Mouse (Mus musculus) liver, postnatal 0 days (tissue): ENCODE data around the gene Ccnyl1.

Experiments used
- CTCF ChIP-seq: sonication (generic); IDR thresholded peaks from 2 replicates; pipeline ENCODE4 v1.5.1; 2016; ENCODE audit warnings: antibody characterized with exemption, low read depth
- EP300 ChIP-seq: IDR thresholded peaks from 2 replicates; pipeline ENCODE4 v1.6.1; 2016; ENCODE audit warnings: antibody characterized with exemption, low read depth, mild to moderate bottlenecking

DNA sequence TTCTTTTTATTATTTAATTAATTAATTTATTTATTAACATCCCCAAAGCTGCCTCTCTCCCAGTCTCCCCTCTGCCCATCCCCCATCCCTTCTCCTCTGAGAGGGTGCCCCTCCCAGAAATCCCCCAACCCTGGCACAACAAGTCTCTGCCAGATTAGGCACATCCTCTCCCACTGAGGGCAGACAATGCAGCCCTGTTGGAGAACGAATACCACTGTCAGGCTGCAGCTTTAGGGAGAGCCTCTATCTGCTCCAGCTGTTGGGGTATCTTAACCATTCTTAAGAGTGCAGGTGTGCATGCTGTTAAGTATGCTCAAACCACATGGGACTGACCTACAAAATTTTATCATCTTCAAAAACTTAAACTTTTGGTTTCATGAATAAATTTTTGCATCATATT is 34.8 kb upstream of the Ccnyl1 start:
- TF ChIP-seq EP300 (no peak), CTCF (no peak)
